Mouse (Mus musculus) ZHBTc4 (cell line): ENCODE data around the gene Madd.

Experiments
- DNase-seq: peaks from one replicate; pipeline ENCODE4 v3.0.0-alpha.2; 2011; ENCODE audit warnings: low read depth, low spot score

Gene Madd

GRCm38 (mm10) chr2:91175490-91175889 is 8.1 kb downstream of the Madd start:
- DNase-seq: no peak

- DNase-seq: no peak
These were observed 13.9 kb downstream of the Madd start for GRCm38 (mm10) chr2:91169587-91170322.

GRCm38 (mm10) chr2:91167629-91168028 is 16.0 kb downstream of the Madd start:
- DNase-seq: no peak

- no peak for DNase-seq
These were observed 18.6 kb downstream of the Madd start for GRCm38 (mm10) chr2:91164991-91165390.

- no peak for DNase-seq
These were observed 20.1 kb downstream of the Madd start for GRCm38 (mm10) chr2:91163532-91163931.

GRCm38 (mm10) chr2:91162952-91163351 is 20.7 kb downstream of the Madd start:
- no peak for DNase-seq

- DNase-seq: no peak
These were observed 23.0 kb downstream of the Madd start for GRCm38 (mm10) chr2:91160591-91160990.

- no peak for DNase-seq
These were observed 26.5 kb downstream of the Madd start for GRCm38 (mm10) chr2:91157002-91157752.

- DNase-seq: no peak
These were observed 29.5 kb downstream of the Madd start for GRCm38 (mm10) chr2:91154091-91154490.

- no peak for DNase-seq
These were observed 30.7 kb downstream of the Madd start for GRCm38 (mm10) chr2:91152885-91153377.

GRCm38 (mm10) chr2:91151331-91151730 is 32.3 kb downstream of the Madd start:
- DNase-seq: no peak

GRCm38 (mm10) chr2:91148101-91148500 is 35.5 kb downstream of the Madd start:
- no peak for DNase-seq

GRCm38 (mm10) chr2:91143401-91143800 is 40.2 kb downstream of the Madd start:
- DNase-seq: no peak

- DNase-seq: no peak
These were observed 40.7 kb downstream of the Madd start for GRCm38 (mm10) chr2:91142920-91143319.

GRCm38 (mm10) chr2:91139764-91140163 is 43.9 kb downstream of the Madd start:
- DNase-seq: peak; percentile 74

- DNase-seq: peak; percentile 49
These were observed 44.3 kb downstream of the Madd start for GRCm38 (mm10) chr2:91139311-91139710.

- DNase-seq: no peak
These were observed 46.2 kb downstream of the Madd start for GRCm38 (mm10) chr2:91137481-91137880.

GRCm38 (mm10) chr2:91136513-91137412 is 46.9 kb downstream of the Madd start:
- DNase-seq: no peak

GRCm38 (mm10) chr2:91132035-91132434 is 51.6 kb downstream of the Madd start:
- peak; percentile 23 for DNase-seq

GRCm38 (mm10) chr2:91131251-91131650 is 52.4 kb downstream of the Madd start:
- no peak for DNase-seq

- DNase-seq: no peak
These were observed 53.5 kb downstream of the Madd start for GRCm38 (mm10) chr2:91130126-91130525.

- DNase-seq: no peak
These were observed 54.9 kb downstream of the Madd start for GRCm38 (mm10) chr2:91128761-91129160.
